Comparison of ENCODE assay signal across 8 mouse cellular contexts in genomic region chrX:169983401-169984165, GRCm38 (mm10). TPM values are rescaled to one million over a fixed set of nuclear protein-coding genes. Genes with fewer than 3 reads are reported as not detected.
DNase-seq lines count a peak whose midpoint lies in the region; ATAC-seq and TF ChIP-seq lines count a peak whose summit lies in the region.
"Not testable (repeated sequence)": the region's sequence is repeated elsewhere in the genome, so short reads cannot be mapped to it uniquely, and the experiment has no call there.

No protein-coding gene starts in this region.

- H3K4me1 ChIP-seq in E14TG2a.4 (replicated peaks; ENCODE audit: low read depth, low read length) = peaks cover 36% of the 10 kb centered on the region
- H3K4me1 ChIP-seq in embryonic facial prominence, embryonic 11.5 days (ENCODE audit: control insufficient read depth, insufficient read depth, low read length); heart, postnatal 0 days (ENCODE audit: control insufficient read depth, insufficient read depth); kidney, postnatal 0 days (replicated peaks; ENCODE audit: insufficient read depth, low read length); midbrain, embryonic 14.5 days (ENCODE audit: control insufficient read depth, insufficient read depth, low read length); stomach, postnatal 0 days (replicated peaks; ENCODE audit: control insufficient read depth, insufficient read depth): not testable (repeated sequence)

- not testable (repeated sequence) for H3K4me2 ChIP-seq in embryonic facial prominence, embryonic 11.5 days (ENCODE audit: low read depth, low read length); heart, postnatal 0 days (ENCODE audit: low read depth, low read length); kidney, postnatal 0 days (ENCODE audit: low read length); midbrain, embryonic 14.5 days (ENCODE audit: low read length); stomach, postnatal 0 days (replicated peaks; ENCODE audit: low read depth)

- peaks cover 85% of the 10 kb centered on the region for H3K9me3 ChIP-seq in E14TG2a.4 (ENCODE audit: low read length)
- H3K9me3 ChIP-seq in embryonic facial prominence, embryonic 11.5 days (replicated peaks; ENCODE audit: control insufficient read depth, low read length) = peaks cover 16% of the 10 kb centered on the region
- H3K9me3 ChIP-seq in heart, postnatal 0 days (replicated peaks; ENCODE audit: control insufficient read depth, low read length) = peaks cover 18% of the 10 kb centered on the region
- H3K9me3 ChIP-seq in kidney, postnatal 0 days (replicated peaks; ENCODE audit: low read length) = not testable (repeated sequence)
- peaks cover 38% of the 10 kb centered on the region for H3K9me3 ChIP-seq in midbrain, embryonic 14.5 days (ENCODE audit: control insufficient read depth, low read length)
- H3K9me3 ChIP-seq in stomach, postnatal 0 days (ENCODE audit: control insufficient read depth, low read length) = peaks cover 11% of the 10 kb centered on the region

- H3K27ac ChIP-seq in embryonic facial prominence, embryonic 11.5 days (replicated peaks; ENCODE audit: low read depth, low read length); heart, postnatal 0 days (ENCODE audit: low read depth); kidney, postnatal 0 days; midbrain, embryonic 14.5 days (replicated peaks; ENCODE audit: low read depth, low read length); stomach, postnatal 0 days (replicated peaks): not testable (repeated sequence)

- H3K27me3 ChIP-seq in E14TG2a.4 (ENCODE audit: insufficient read depth, low read length) = peaks cover 12% of the 10 kb centered on the region
- H3K27me3 ChIP-seq in embryonic facial prominence, embryonic 11.5 days (ENCODE audit: control insufficient read depth, insufficient read depth, low read length); midbrain, embryonic 14.5 days (ENCODE audit: control insufficient read depth, insufficient read depth, low read length); stomach, postnatal 0 days (ENCODE audit: control insufficient read depth, insufficient read depth, low read length): not testable (repeated sequence)
- peaks cover 38% of the 10 kb centered on the region; the same call in 1 of the 2 replicates for H3K27me3 ChIP-seq in heart, postnatal 0 days (ENCODE audit: control insufficient read depth, insufficient read depth, low read length)
- peaks cover 17% of the 10 kb centered on the region; the same call in 1 of the 2 replicates for H3K27me3 ChIP-seq in kidney, postnatal 0 days (ENCODE audit: insufficient read depth, low read length)

- TF ChIP-seq EP300 in heart, postnatal 0 days (IDR thresholded peaks at IDR 0.05; ENCODE audit: low read depth); stomach, postnatal 0 days (optimal IDR thresholded peaks at IDR 0.05): not testable (repeated sequence)

- 88% methylated on average over 19 of the region's 19 CpGs for WGBS in embryonic facial prominence, embryonic 11.5 days
- 64% methylated on average over 19 of the region's 19 CpGs for WGBS in heart, postnatal 0 days
- 56% methylated on average over 19 of the region's 19 CpGs for WGBS in kidney, postnatal 0 days
- WGBS in midbrain, embryonic 14.5 days = 86% methylated on average over 19 of the region's 19 CpGs
- 49% methylated on average over 19 of the region's 19 CpGs for WGBS in stomach, postnatal 0 days

- H3K4me3 ChIP-seq in E14TG2a.4 (replicated peaks; ENCODE audit: low read length) = peak overlapping the region; percentile 1; the same call in 1 of the 2 replicates
- not testable (repeated sequence) for H3K4me3 ChIP-seq in embryonic facial prominence, embryonic 11.5 days (ENCODE audit: low read depth, low read length); kidney, postnatal 0 days (replicated peaks; ENCODE audit: low read depth, low read length); midbrain, embryonic 14.5 days (replicated peaks; ENCODE audit: low read depth, low read length); stomach, postnatal 0 days (ENCODE audit: low read depth, low read length)
- H3K4me3 ChIP-seq in heart, postnatal 0 days (ENCODE audit: low read depth, low read length) = peak overlapping the region; percentile 4; the same call in 1 of the 2 replicates

- not testable (repeated sequence) for H3K9ac ChIP-seq in embryonic facial prominence, embryonic 11.5 days (replicated peaks; ENCODE audit: low read length); heart, postnatal 0 days (replicated peaks; ENCODE audit: low read depth, low read length); kidney, postnatal 0 days (ENCODE audit: low read depth, low read length); midbrain, embryonic 14.5 days (replicated peaks; ENCODE audit: low read length); stomach, postnatal 0 days (ENCODE audit: low read length)

- DNase-seq in c-Kit-negative CD71-positive TER-119-positive erythroid progenitor cells, embryonic 14.5 days (ENCODE audit: low read depth, low spot score) = peak; percentile 9
- DNase-seq in embryonic facial prominence, embryonic 11.5 days (ENCODE audit: low spot score) = peak; percentile 21
- DNase-seq in heart, postnatal 0 days (ENCODE audit: low spot score) = not testable (repeated sequence)
- DNase-seq in kidney, postnatal 0 days (ENCODE audit: low spot score) = peak; percentile 43
- peak; percentile 9 to 26 for DNase-seq in left cerebral cortex, postnatal 25 days (ENCODE audit: low spot score in 2 of 2)
- DNase-seq in midbrain, embryonic 14.5 days = peak; percentile 20
- DNase-seq in stomach, postnatal 0 days (ENCODE audit: low spot score) = peak; percentile 27

- not testable (repeated sequence) for TF ChIP-seq CTCF in E14TG2a.4 (conservative IDR thresholded peaks at IDR 0.05; ENCODE audit: low read length); heart, postnatal 0 days (IDR thresholded peaks at IDR 0.05; ENCODE audit: low read depth); kidney, postnatal 0 days (IDR thresholded peaks at IDR 0.05; ENCODE audit: low read depth); stomach, postnatal 0 days (IDR thresholded peaks at IDR 0.05; ENCODE audit: low read depth)

- intact Hi-C loops in left cerebral cortex, postnatal 25 days (cut with DNase I) = not testable (repeated sequence)

- ATAC-seq in embryonic facial prominence, embryonic 11.5 days (replicated peaks; ENCODE audit: insufficient number of reproducible peaks, low FRiP score, low TSS enrichment, low read depth); heart, postnatal 0 days (ENCODE audit: insufficient read depth, low read depth); kidney, postnatal 0 days (replicated peaks; ENCODE audit: low FRiP score, low read depth); midbrain, embryonic 14.5 days (ENCODE audit: low FRiP score, low TSS enrichment); stomach, postnatal 0 days (ENCODE audit: low FRiP score, low TSS enrichment): not testable (repeated sequence)

- H3K36me3 ChIP-seq in E14TG2a.4 (ENCODE audit: insufficient read depth, low read length) = peaks cover 87% of the 10 kb centered on the region
- peaks cover 27% of the 10 kb centered on the region for H3K36me3 ChIP-seq in embryonic facial prominence, embryonic 11.5 days (replicated peaks; ENCODE audit: control insufficient read depth, insufficient read depth, low read depth, low read length)
- peaks cover 24% of the 10 kb centered on the region for H3K36me3 ChIP-seq in heart, postnatal 0 days (replicated peaks; ENCODE audit: control insufficient read depth, insufficient read depth, low read length)
- not testable (repeated sequence) for H3K36me3 ChIP-seq in kidney, postnatal 0 days (ENCODE audit: insufficient read depth, low read length)
- peaks cover 69% of the 10 kb centered on the region for H3K36me3 ChIP-seq in midbrain, embryonic 14.5 days (ENCODE audit: control insufficient read depth, insufficient read depth, low read length)
- H3K36me3 ChIP-seq in stomach, postnatal 0 days (ENCODE audit: control insufficient read depth, insufficient read depth, low read length) = peaks cover 14% of the 10 kb centered on the region

RNA-seq across cellular contexts. Expression of gene Gm21887, which starts 25.9 kb away (rescaled TPM):
- polyA plus RNA-seq in embryonic facial prominence, embryonic 11.5 days (2014; fragmentation: Nextera tagmentation; extraction: Ambion mirVana) = 154 and 162 TPM in 2 replicates
- total RNA-seq in heart, postnatal 0 days (2014; rRNA removed; ENCODE audit: low replicate concordance) = 0.88 and 16.5 TPM in 2 replicates
- polyA plus RNA-seq in heart, postnatal 0 days (2015; fragmentation: Nextera tagmentation; extraction: Ambion mirVana) = 32.6 and 63.9 TPM in 2 replicates
- polyA plus RNA-seq in kidney, postnatal 0 days (2015; fragmentation: Nextera tagmentation; extraction: Ambion mirVana) = 41.1 and 106 TPM in 2 replicates
- total RNA-seq in left cerebral cortex, postnatal 25 days (2021) = 100 to 1,000 TPM; 175 to 177 TPM
- 126 and 339 TPM in 2 replicates for polyA plus RNA-seq in midbrain, embryonic 14.5 days (2014; fragmentation: Nextera tagmentation; extraction: Ambion mirVana)
- 90.6 and 93.1 TPM in 2 replicates for polyA plus RNA-seq in stomach, postnatal 0 days (2015; fragmentation: Nextera tagmentation; extraction: Ambion mirVana)
